Mouse (Mus musculus) olfactory bulb, adult 2 months (tissue): ENCODE results near the gene Inava.

ENCODE experiments used
- CTCF ChIP-seq: fragments of 200-500 bp; IDR thresholded peaks from 2 replicates; pipeline ENCODE4 v1.5.1; 2012; ENCODE audit warnings: low read depth, mild to moderate bottlenecking, low read length, moderate library complexity; ENCODE audit not compliant: insufficient read depth
- POLR2A ChIP-seq: fragments of 200-500 bp; IDR thresholded peaks from 2 replicates; pipeline ENCODE4 v1.6.1; 2012; ENCODE audit warnings: mild to moderate bottlenecking, low read depth, low read length, moderate library complexity; ENCODE audit not compliant: insufficient read depth

DNA sequence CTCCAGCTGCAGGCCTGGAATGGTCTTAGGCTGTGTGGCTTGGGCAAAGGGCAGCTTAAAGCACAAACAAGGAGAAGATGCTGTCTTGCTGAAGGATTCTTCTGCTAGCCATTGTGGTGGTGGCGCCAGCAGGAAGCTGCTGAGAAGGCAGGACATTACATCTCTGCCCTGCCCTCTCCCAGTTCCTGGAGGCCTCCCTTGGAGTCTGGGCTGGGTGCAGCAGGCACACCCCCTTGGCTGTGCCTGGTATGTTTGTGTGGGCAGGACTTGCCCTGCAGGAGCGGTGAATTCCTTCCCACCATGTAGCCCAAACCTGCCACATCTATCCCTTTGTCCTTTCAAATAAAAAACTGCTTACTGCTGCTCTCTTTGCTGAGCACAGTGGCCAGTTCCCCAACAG is 57.0 kb downstream of the Inava start:
- TF ChIP-seq POLR2A, result no peak
- TF ChIP-seq CTCF, result no peak
